Mouse (Mus musculus) adipose tissue, adult 10 weeks (tissue): ENCODE data around the gene Plod2. TPM values are rescaled to one million over a fixed set of nuclear protein-coding genes. Genes with fewer than 3 reads are reported as not detected.

Experiments used
- polyA plus RNA-seq: library from polyadenylated mRNA; stranded (reverse); fragments of 350-450 nt; fragmentation: Illumina TruSeq; extraction: RNeasy Lipid Tissue Mini Kit (QIAGEN cat#74804); gene quantifications from one replicate; pipeline ENCODE4 v1.2.3, GENCODE M21; 2014; ENCODE audit warnings: low read depth, low replicate concordance

Gene Plod2
- polyA plus RNA-seq, result 8.3 TPM

DNA sequence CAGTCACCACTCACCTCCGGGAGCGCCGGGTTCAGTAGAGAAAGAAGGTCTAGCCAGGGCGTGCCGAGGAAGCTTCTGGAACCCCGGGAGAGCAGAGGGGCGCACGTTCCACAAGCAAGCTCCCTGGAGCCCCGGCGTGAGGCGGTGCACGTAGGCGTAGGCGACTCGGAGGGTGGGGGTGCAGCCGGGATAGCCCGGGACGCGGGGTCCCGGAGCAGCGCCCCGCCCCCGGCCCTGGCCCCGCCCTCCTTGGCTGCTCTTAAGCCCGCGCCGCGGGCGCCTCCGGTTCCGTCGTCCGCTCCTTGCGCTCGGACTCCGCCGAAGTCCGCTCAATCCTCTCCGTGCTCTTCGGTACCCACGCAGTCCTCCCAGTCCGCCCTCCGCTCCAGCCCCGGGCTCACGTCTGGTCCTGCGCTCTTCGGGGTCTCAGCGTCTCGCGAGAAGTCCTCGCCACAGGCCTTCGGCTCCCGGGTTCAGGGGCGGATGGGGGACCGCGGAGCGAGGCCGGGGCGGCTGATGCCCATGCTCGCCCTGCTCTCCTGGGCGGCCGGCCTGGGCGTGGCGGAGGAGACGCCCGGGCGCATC is at the start of gene Plod2:
Gene Plod2 (plus strand): TSS at position 247 of the 585 bp plus-strand sequence.

Other genes with a start within 250 kb of the Plod2 start
- gene 1700057G04Rik, start 232.8 kb upstream of the Plod2 start, polyA plus RNA-seq, result 1.6 TPM
- 10.5 TPM for gene Plscr4, start 84.8 kb upstream of the Plod2 start, polyA plus RNA-seq